Mouse (Mus musculus) ES-CJ7 (cell line): ENCODE measurements around the gene Csnk1d.

Experiments used
- DNase-seq: peaks from one replicate; pipeline ENCODE4 v3.0.0; 2011; ENCODE audit warnings: low read depth, low spot score

Csnk1d gene

GRCm38 (mm10) chr11:120913796-120914195 lies 77.3 kb downstream of the Csnk1d start:
- no peak for DNase-seq
